In the genomic region with DNA sequence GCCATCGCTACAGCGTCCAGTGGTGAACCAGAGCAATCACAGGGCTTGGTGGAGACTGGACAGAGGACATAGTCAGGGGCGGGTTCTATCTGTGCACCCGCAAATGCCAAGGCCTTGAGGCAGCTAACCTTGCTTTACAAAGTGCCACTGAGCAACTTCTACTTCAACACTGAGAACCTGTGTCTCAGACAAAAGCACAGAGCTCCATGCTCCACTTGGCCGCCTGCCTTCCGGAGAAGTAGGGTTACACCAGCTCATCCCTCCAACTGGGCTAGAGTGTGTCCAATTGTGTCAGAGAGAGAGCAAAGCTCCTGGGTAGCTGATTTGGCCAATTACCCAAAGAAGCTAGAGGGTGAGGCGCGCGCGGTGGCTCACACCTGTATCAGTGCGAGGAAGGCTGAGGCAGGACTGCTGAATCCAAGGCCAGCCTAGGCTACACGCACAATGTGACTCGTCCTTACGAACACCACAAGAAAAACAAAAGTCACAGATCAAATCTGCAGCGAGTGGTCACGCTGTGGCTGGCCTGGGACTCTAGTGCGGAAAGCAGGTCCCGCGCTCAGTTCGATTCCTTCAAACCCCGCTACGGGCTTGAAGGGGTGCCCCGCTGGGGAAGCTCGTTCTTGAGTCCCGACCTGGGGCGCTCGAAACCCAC, we compare ENCODE assay signal across 8 mouse cellular contexts. TPM values are rescaled to one million over a fixed set of nuclear protein-coding genes. Genes with fewer than 3 reads are reported as not detected.
DNase-seq lines count a peak whose midpoint lies in the region; ATAC-seq and TF ChIP-seq lines count a peak whose summit lies in the region.

No protein-coding gene starts in this region.

- intact Hi-C loops in gastrocnemius, postnatal 14 days (cut with DNase I; ENCODE audit: low total_unique reads) = no loop called here

- H3K27me3 ChIP-seq in lung, embryonic 14.5 days (ENCODE audit: insufficient read depth, low read length) = no peaks in the 10 kb centered on the region
- H3K27me3 ChIP-seq in forebrain, embryonic 12.5 days = no peaks in the 10 kb centered on the region
- H3K27me3 ChIP-seq in neural tube, embryonic 15.5 days (replicated peaks) = no peaks in the 10 kb centered on the region

- H3K9ac ChIP-seq in lung, embryonic 14.5 days = peak overlapping the region; percentile 66
- peak overlapping the region; percentile 68 for H3K9ac ChIP-seq in forebrain, embryonic 12.5 days
- peak overlapping the region; percentile 53 for H3K9ac ChIP-seq in neural tube, embryonic 15.5 days (replicated peaks)

- peaks cover 28% of the 10 kb centered on the region for H3K4me1 ChIP-seq in lung, embryonic 14.5 days (ENCODE audit: insufficient read depth)
- H3K4me1 ChIP-seq in forebrain, embryonic 12.5 days = peaks cover 52% of the 10 kb centered on the region
- peaks cover 51% of the 10 kb centered on the region for H3K4me1 ChIP-seq in neural tube, embryonic 15.5 days

- peak overlapping the region; percentile 62 for H3K4me2 ChIP-seq in lung, embryonic 14.5 days
- peak overlapping the region; percentile 88 for H3K4me2 ChIP-seq in forebrain, embryonic 12.5 days
- H3K4me2 ChIP-seq in neural tube, embryonic 15.5 days = peak overlapping the region; percentile 83

- WGBS in lung, embryonic 14.5 days = 3% methylated on average over 27 of the region's 27 CpGs
- 5% methylated on average over 27 of the region's 27 CpGs for WGBS in forebrain, embryonic 12.5 days
- 5% methylated on average over 27 of the region's 27 CpGs for WGBS in neural tube, embryonic 15.5 days

- ATAC-seq in lung, embryonic 14.5 days (ENCODE audit: insufficient read depth) = 0 out of 2 replicates have a peak, but pooled peaks have one; percentile 0
- peak; percentile 2; the same call in 1 of the 2 replicates for ATAC-seq in forebrain, embryonic 12.5 days (ENCODE audit: low FRiP score)
- 0 out of 2 replicates have a peak, but pooled peaks have one; percentile 0 for ATAC-seq in neural tube, embryonic 15.5 days (ENCODE audit: low FRiP score)

- H3K27ac ChIP-seq in lung, embryonic 14.5 days (ENCODE audit: low read depth) = no peak overlapping the region
- no peak overlapping the region for H3K27ac ChIP-seq in forebrain, embryonic 12.5 days
- H3K27ac ChIP-seq in neural tube, embryonic 15.5 days (replicated peaks) = no peak overlapping the region

- H3K36me3 ChIP-seq in lung, embryonic 14.5 days (ENCODE audit: insufficient read depth) = peaks cover 17% of the 10 kb centered on the region
- peaks cover 16% of the 10 kb centered on the region for H3K36me3 ChIP-seq in forebrain, embryonic 12.5 days (replicated peaks)
- H3K36me3 ChIP-seq in neural tube, embryonic 15.5 days = peaks cover 7% of the 10 kb centered on the region; the same call in 1 of the 2 replicates

- no peak for TF ChIP-seq CTCF in lung, embryonic 14.5 days (IDR thresholded peaks at IDR 0.05; ENCODE audit: low read depth)

- H3K4me3 ChIP-seq in lung, embryonic 14.5 days (ENCODE audit: low read depth, low read length) = peak overlapping the region; percentile 76
- peak overlapping the region; percentile 55 for H3K4me3 ChIP-seq in forebrain, embryonic 12.5 days (replicated peaks)
- H3K4me3 ChIP-seq in neural tube, embryonic 15.5 days (replicated peaks) = peak overlapping the region; percentile 91

- DNase-seq in lung, embryonic 14.5 days = peak; percentile 12
- no peak for DNase-seq in lung, postnatal 25 days (ENCODE audit: low spot score)
- peak; percentile 72 for DNase-seq in adrenal gland, adult 8-10 months
- peak; percentile 43 for DNase-seq in liver
- no peak for DNase-seq in gastrocnemius, postnatal 14 days
- DNase-seq in right cerebral cortex, adult 18-20 months = no peak

- no peaks in the 10 kb centered on the region for H3K9me3 ChIP-seq in lung, embryonic 14.5 days (ENCODE audit: low read depth, low read length)
- no peaks in the 10 kb centered on the region for H3K9me3 ChIP-seq in forebrain, embryonic 12.5 days
- H3K9me3 ChIP-seq in neural tube, embryonic 15.5 days (replicated peaks) = no peaks in the 10 kb centered on the region

RNA-seq across cellular contexts. Expression of a gene that starts 0.4 kb away (rescaled TPM):
- polyA plus RNA-seq in lung, embryonic 14.5 days (2014; fragmentation: Nextera tagmentation; extraction: Ambion mirVana) = 15.7 and 16.9 TPM in 2 replicates
- total RNA-seq in adrenal gland, adult 8-10 months (2022) = 10 to 100 TPM; 17.5 to 22.1 (median 19.4) TPM
- polyA plus RNA-seq in forebrain, embryonic 12.5 days (2016; fragmentation: Nextera tagmentation; extraction: Ambion mirVana) = 10.0 and 11.6 TPM in 2 replicates
- polyA plus RNA-seq in neural tube, embryonic 15.5 days (2015; fragmentation: Nextera tagmentation; extraction: Ambion mirVana) = 2.5 and 4.6 TPM in 2 replicates
- total RNA-seq in gastrocnemius, postnatal 14 days (2021) = under 1 TPM; 0.53 to 0.86 TPM

RNA-seq across cellular contexts. Expression of a gene that starts 0.7 kb away (rescaled TPM):
- 111 and 112 TPM in 2 replicates for polyA plus RNA-seq in lung, embryonic 14.5 days (2014; fragmentation: Nextera tagmentation; extraction: Ambion mirVana)
- total RNA-seq in adrenal gland, adult 8-10 months (2022) = 100 to 1,000 TPM; 113 to 145 (median 123) TPM
- 50.3 and 55.0 TPM in 2 replicates for polyA plus RNA-seq in forebrain, embryonic 12.5 days (2016; fragmentation: Nextera tagmentation; extraction: Ambion mirVana)
- 39.8 and 64.0 TPM in 2 replicates for polyA plus RNA-seq in neural tube, embryonic 15.5 days (2015; fragmentation: Nextera tagmentation; extraction: Ambion mirVana)
- 10 to 100 TPM; 15.1 to 18.6 TPM for total RNA-seq in gastrocnemius, postnatal 14 days (2021)

RNA-seq across cellular contexts. Expression of a gene that starts 54.6 kb away (rescaled TPM):
- 90.5 and 96.7 TPM in 2 replicates for polyA plus RNA-seq in lung, embryonic 14.5 days (2014; fragmentation: Nextera tagmentation; extraction: Ambion mirVana)
- 100 to 1,000 TPM in 2 of 4 experiments, 10 to 100 TPM in 2; 87.5 to 137 (median 109) TPM for total RNA-seq in adrenal gland, adult 8-10 months (2022)
- 302 and 307 TPM in 2 replicates for polyA plus RNA-seq in forebrain, embryonic 12.5 days (2016; fragmentation: Nextera tagmentation; extraction: Ambion mirVana)
- 504 and 568 TPM in 2 replicates for polyA plus RNA-seq in neural tube, embryonic 15.5 days (2015; fragmentation: Nextera tagmentation; extraction: Ambion mirVana)
- total RNA-seq in gastrocnemius, postnatal 14 days (2021) = 10 to 100 TPM; 53.4 to 62.2 TPM

Comparison
In these comparisons a context has a peak if more than half of its experiments do, and no peak if none do; other contexts are left out.
1. DNase-seq: peak in lung, embryonic 14.5 days (single experiment), adrenal gland, adult 8-10 months (single experiment) and liver (single experiment); none in lung, postnatal 25 days (single experiment), gastrocnemius, postnatal 14 days (single experiment) and right cerebral cortex, adult 18-20 months (single experiment).
2. Peak in every context shown above with its lines, with median percentiles within 50 percentile points of each other: ATAC-seq, H3K4me2 ChIP-seq, H3K4me3 ChIP-seq and H3K9ac ChIP-seq.